Mouse (Mus musculus): ENCODE data around the gene Ube2l3. TPM values are rescaled to one million over a fixed set of nuclear protein-coding genes. Genes with fewer than 3 reads are reported as not detected.
A peak's percentile ranks its signal among the peaks of the same experiment; 100 is the strongest.

Gene Ube2l3
- polyA plus RNA-seq, 1 experiment from 2014 or later, result 362 TPM

- no peak overlapping the region for H3K9ac ChIP-seq (replicated peaks)
- H3K4me1 ChIP-seq (replicated peaks), result peaks cover 2% of the 10 kb centered on the region; the same call in 1 of the 2 replicates
- H3K36me3 ChIP-seq, result peaks cover 94% of the 10 kb centered on the region
- no peaks in the 10 kb centered on the region for H3K27me3 ChIP-seq
- H3K4me2 ChIP-seq, result no peak overlapping the region
- H3K9me3 ChIP-seq, result no peaks in the 10 kb centered on the region
- H3K27ac ChIP-seq, result no peak overlapping the region
- ATAC-seq (ENCODE audit: insufficient number of reproducible peaks, insufficient read depth, low FRiP score, low TSS enrichment, low read depth), result no peak
- WGBS, result 90% methylated on average over 5 of the region's 5 CpGs
- no peak overlapping the region for H3K4me3 ChIP-seq (replicated peaks)
These were observed 85.1 kb downstream of the Ube2l3 start for GRCm38 (mm10) chr16:17117309-17117799.

- 10% methylated on average over 38 of the region's 38 CpGs for WGBS
- Histone ChIP-seq H3K9me3 (no peaks in the 10 kb centered on the region), H3K4me1 (replicated peaks) (peaks cover 10% of the 10 kb centered on the region), H3K4me2 (peak within 1 kb of the TSS; percentile 78), H3K27ac (peak within 1 kb of the TSS; percentile 53; the same call in 1 of the 2 replicates), H3K27me3 (no peaks in the 10 kb centered on the region), H3K36me3 (peaks cover 57% of the 10 kb centered on the region), H3K9ac (replicated peaks) (peak within 1 kb of the TSS; percentile 73), H3K4me3 (replicated peaks) (peak within 1 kb of the TSS; percentile 85)
- ATAC-seq (ENCODE audit: insufficient number of reproducible peaks, insufficient read depth, low FRiP score, low TSS enrichment, low read depth), result peak; percentile 77
These were observed 91.4 kb downstream of the Ube2l3 start, which contains the start of gene Ppil2 for GRCm38 (mm10) chr16:17110771-17111743. Ppil2 (minus strand) TSS chr16:17111257.

GRCm38 (mm10) chr16:17104600-17104999 lies 97.8 kb downstream of the Ube2l3 start:
- WGBS, result 89% methylated on average over 4 of the region's 4 CpGs
- Histone ChIP-seq H3K9ac (replicated peaks) (no peak overlapping the region), H3K9me3 (no peaks in the 10 kb centered on the region), H3K4me2 (no peak overlapping the region), H3K27ac (no peak overlapping the region), H3K27me3 (no peaks in the 10 kb centered on the region), H3K36me3 (peaks cover 89% of the 10 kb centered on the region), H3K4me3 (replicated peaks) (no peak overlapping the region), H3K4me1 (replicated peaks) (peaks cover 18% of the 10 kb centered on the region; the same call in 1 of the 2 replicates)
- ATAC-seq (ENCODE audit: insufficient number of reproducible peaks, insufficient read depth, low FRiP score, low TSS enrichment, low read depth), result no peak

GRCm38 (mm10) chr16:17102630-17103220 lies 99.7 kb downstream of the Ube2l3 start:
- Histone ChIP-seq H3K27ac (0 out of 2 replicates have a peak overlapping the region, but pooled peaks have one; percentile 29), H3K9me3 (no peaks in the 10 kb centered on the region), H3K36me3 (peaks cover 98% of the 10 kb centered on the region), H3K4me3 (replicated peaks) (no peak overlapping the region), H3K9ac (replicated peaks) (no peak overlapping the region), H3K4me1 (replicated peaks) (peaks cover 16% of the 10 kb centered on the region; the same call in 1 of the 2 replicates), H3K4me2 (no peak overlapping the region), H3K27me3 (no peaks in the 10 kb centered on the region)
- WGBS, result 67% methylated on average over 7 of the region's 7 CpGs
- ATAC-seq (ENCODE audit: insufficient number of reproducible peaks, insufficient read depth, low FRiP score, low TSS enrichment, low read depth), result peak; percentile 60; the same call in 1 of the 2 replicates

MicroRNAs within 50 kb of the gene (microRNA counts, 519-probe panel; counts per million panel counts)
- microRNA mmu-miR-130b (6,678 counts per million, percentile 80 among the panel's probes with 10 or more counts), microRNA mmu-miR-301b (5,595 counts per million, percentile 59 among the panel's probes with 10 or more counts)

Small RNA genes within 50 kb of the gene (microRNA-seq; reads per million reads assigned to microRNA genes)
- gene Mir130b, result 8,562 reads per million, percentile 94 among the genes with 10 or more reads in this experiment
- gene Mir301b, result 176 reads per million, percentile 59 among the genes with 10 or more reads in this experiment

Other genes with a start within 250 kb of the Ube2l3 start
- gene Mapk1, start 219.3 kb downstream of the Ube2l3 start, polyA plus RNA-seq (2016; fragmentation: Nextera tagmentation; extraction: Ambion mirVana), result 142 and 144 TPM in 2 replicates
- gene Ypel1, start 133.0 kb downstream of the Ube2l3 start, polyA plus RNA-seq (2016; fragmentation: Nextera tagmentation; extraction: Ambion mirVana), result 83.2 and 85.9 TPM in 2 replicates
- gene Ppil2, start 91.4 kb downstream of the Ube2l3 start, polyA plus RNA-seq (2016; fragmentation: Nextera tagmentation; extraction: Ambion mirVana), result 149 and 158 TPM in 2 replicates
- 109 and 113 TPM in 2 replicates for gene 2610318N02Rik, start 77.5 kb downstream of the Ube2l3 start, polyA plus RNA-seq (2016; fragmentation: Nextera tagmentation; extraction: Ambion mirVana)
- gene Sdf2l1, start 70.3 kb downstream of the Ube2l3 start, polyA plus RNA-seq (2016; fragmentation: Nextera tagmentation; extraction: Ambion mirVana), result 54.6 and 54.8 TPM in 2 replicates
- 5.1 and 6.2 TPM in 2 replicates for gene Ydjc, start 58.0 kb downstream of the Ube2l3 start, polyA plus RNA-seq (2016; fragmentation: Nextera tagmentation; extraction: Ambion mirVana)
- 0.40 and 0.54 TPM in 2 replicates for gene Ccdc116, start 55.4 kb downstream of the Ube2l3 start, polyA plus RNA-seq (2016; fragmentation: Nextera tagmentation; extraction: Ambion mirVana)
- gene Rimbp3, start 6.0 kb upstream of the Ube2l3 start, polyA plus RNA-seq (2016; fragmentation: Nextera tagmentation; extraction: Ambion mirVana), result 0.74 and 0.85 TPM in 2 replicates
- 13.7 TPM in 2 replicates for gene Hic2, start 30.9 kb upstream of the Ube2l3 start, polyA plus RNA-seq (2016; fragmentation: Nextera tagmentation; extraction: Ambion mirVana)
- 13.8 and 16.5 TPM in 2 replicates for gene Tmem191c, start 73.4 kb upstream of the Ube2l3 start, polyA plus RNA-seq (2016; fragmentation: Nextera tagmentation; extraction: Ambion mirVana)
- 0.29 and 0.54 TPM in 2 replicates for gene Serpind1, start 128.7 kb upstream of the Ube2l3 start, polyA plus RNA-seq (2016; fragmentation: Nextera tagmentation; extraction: Ambion mirVana)
- 13.0 and 14.0 TPM in 2 replicates for gene Snap29, start 203.3 kb upstream of the Ube2l3 start, polyA plus RNA-seq (2016; fragmentation: Nextera tagmentation; extraction: Ambion mirVana)
- 44.8 and 50.2 TPM in 2 replicates for gene Pi4ka, start 203.7 kb upstream of the Ube2l3 start, polyA plus RNA-seq (2016; fragmentation: Nextera tagmentation; extraction: Ambion mirVana)
- gene Crkl, start 249.3 kb upstream of the Ube2l3 start, polyA plus RNA-seq (2016; fragmentation: Nextera tagmentation; extraction: Ambion mirVana), result 88.9 and 92.2 TPM in 2 replicates